Mouse (Mus musculus) adrenal gland (tissue): Measurements from ENCODE around the gene Trim7.
"Not testable (repeated sequence)": the region's sequence is repeated elsewhere in the genome, so short reads cannot be mapped to it uniquely, and the experiment has no call there.

Source experiments
- intact Hi-C: fragments of 180-260 bp; cut with DNase I; formaldehyde crosslinking; loops from one replicate; pipeline ENCODE4 v1.15.1; 2025
- long read RNA-seq, 2 experiments: library from polyadenylated mRNA; unstranded; transcript quantifications; one replicate each; pipeline ENCODE4 v2.0.0; 2020; ENCODE audit warnings: borderline replicate concordance in 1 of 2; ENCODE audit not compliant: insufficient replicate concordance in 1 of 2

Gene Trim7
- long read RNA-seq, experiment 1, partial matches to known transcripts = 0 of 1 reads
- long read RNA-seq, experiment 1, other reads (novel, unspliced or antisense) = 1 of 1 reads
- long read RNA-seq, experiment 2, partial matches to known transcripts = 1 of 2 reads
- long read RNA-seq, experiment 2, other reads (novel, unspliced or antisense) = 0 of 2 reads

GRCm38 (mm10) chr11:48825979-48826751 is at the start of gene Trim7, which contains the start of gene Gm12184:
Gene Trim7, plus strand, starts transcription at chr11:48826140.
Gene Gm12184, minus strand, starts transcription at chr11:48826655.
- intact Hi-C loops = not testable (repeated sequence)

- intact Hi-C loops = loop anchor here (5.0 kb wide), 2 partner anchors 331 to 599 kb away; no protein-coding TSS in a partner anchor
Observed at GRCm38 (mm10) chr11:48776664-48777063, 49.3 kb upstream of the Trim7 start.

- intact Hi-C loops = loop anchor here (5.0 kb wide), 2 partner anchors 330 to 600 kb away; no protein-coding TSS in a partner anchor
Observed at GRCm38 (mm10) chr11:48777303-48777702, 48.6 kb upstream of the Trim7 start.

GRCm38 (mm10) chr11:48779450-48779849 is 46.5 kb upstream of the Trim7 start:
- intact Hi-C loops = loop anchor here (5.0 kb wide), 2 partner anchors 328 to 602 kb away; no protein-coding TSS in a partner anchor

- intact Hi-C loops = no loop called here
Observed at GRCm38 (mm10) chr11:48782243-48782642, 43.7 kb upstream of the Trim7 start.

GRCm38 (mm10) chr11:48787455-48788211 is 38.3 kb upstream of the Trim7 start:
- intact Hi-C loops = no loop called here

GRCm38 (mm10) chr11:48788311-48789089 is 37.4 kb upstream of the Trim7 start:
- intact Hi-C loops = no loop called here

- intact Hi-C loops = no loop called here
Observed at GRCm38 (mm10) chr11:48789215-48789614, 36.7 kb upstream of the Trim7 start.

GRCm38 (mm10) chr11:48789973-48790823 is 35.7 kb upstream of the Trim7 start:
- intact Hi-C loops = loop anchor here (1.0 to 10.0 kb wide), 3 partner anchors 69 to 465 kb away; no protein-coding TSS in a partner anchor

GRCm38 (mm10) chr11:48790946-48791345 is 35.0 kb upstream of the Trim7 start:
- intact Hi-C loops = loop anchor here (1.0 to 10.0 kb wide), 3 partner anchors 68 to 464 kb away; no protein-coding TSS in a partner anchor

GRCm38 (mm10) chr11:48791894-48792293 is 34.0 kb upstream of the Trim7 start:
- intact Hi-C loops = loop anchor here (5.0 to 10.0 kb wide), 2 partner anchors 310 to 463 kb away; no protein-coding TSS in a partner anchor

GRCm38 (mm10) chr11:48793184-48793583 is 32.8 kb upstream of the Trim7 start:
- intact Hi-C loops = loop anchor here (5.0 to 10.0 kb wide), 2 partner anchors 309 to 462 kb away; no protein-coding TSS in a partner anchor

GRCm38 (mm10) chr11:48795221-48795620 is 30.7 kb upstream of the Trim7 start:
- intact Hi-C loops = loop anchor here (10.0 kb wide), 1 partner anchor 460 kb away; no protein-coding TSS in a partner anchor

GRCm38 (mm10) chr11:48796290-48796689 is 29.6 kb upstream of the Trim7 start:
- intact Hi-C loops = loop anchor here (10.0 kb wide), 1 partner anchor 459 kb away; no protein-coding TSS in a partner anchor

GRCm38 (mm10) chr11:48797287-48797686 is 28.7 kb upstream of the Trim7 start:
- intact Hi-C loops = loop anchor here (10.0 kb wide), 1 partner anchor 458 kb away; no protein-coding TSS in a partner anchor

- intact Hi-C loops = loop anchor here (10.0 kb wide), 1 partner anchor 456 kb away; no protein-coding TSS in a partner anchor
Observed at GRCm38 (mm10) chr11:48798308-48798707, 27.6 kb upstream of the Trim7 start.

- intact Hi-C loops = loop anchor here (10.0 kb wide), 1 partner anchor 456 kb away; no protein-coding TSS in a partner anchor
Observed at GRCm38 (mm10) chr11:48798984-48799920, 26.7 kb upstream of the Trim7 start.
